Mouse (Mus musculus) cerebellum, adult 8-10 months (tissue): ENCODE measurements around the gene Tbc1d30.

Experiments
- DNase-seq: peaks from one replicate; pipeline ENCODE4 v3.0.0; 2022

Tbc1d30 gene

DNA sequence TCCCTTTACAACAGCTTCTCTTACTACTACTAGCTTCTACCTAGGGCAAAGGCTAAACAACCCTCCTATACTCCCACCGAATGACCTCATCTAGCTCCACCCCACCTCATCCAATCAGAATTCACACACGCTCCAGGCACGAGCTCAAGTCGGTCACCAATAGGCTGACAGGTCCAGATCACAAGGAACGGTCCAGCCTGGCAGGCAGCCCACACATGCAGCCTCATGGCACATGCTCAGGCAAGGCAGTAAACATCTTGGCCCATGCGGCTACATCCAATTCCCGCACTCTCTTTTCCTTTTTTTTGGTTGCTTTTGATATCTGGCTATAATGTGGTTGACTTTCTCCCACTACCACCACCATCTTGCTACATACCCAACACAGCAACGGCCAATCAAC, 88.9 kb downstream of the Tbc1d30 start:
- no peak for DNase-seq

DNA sequence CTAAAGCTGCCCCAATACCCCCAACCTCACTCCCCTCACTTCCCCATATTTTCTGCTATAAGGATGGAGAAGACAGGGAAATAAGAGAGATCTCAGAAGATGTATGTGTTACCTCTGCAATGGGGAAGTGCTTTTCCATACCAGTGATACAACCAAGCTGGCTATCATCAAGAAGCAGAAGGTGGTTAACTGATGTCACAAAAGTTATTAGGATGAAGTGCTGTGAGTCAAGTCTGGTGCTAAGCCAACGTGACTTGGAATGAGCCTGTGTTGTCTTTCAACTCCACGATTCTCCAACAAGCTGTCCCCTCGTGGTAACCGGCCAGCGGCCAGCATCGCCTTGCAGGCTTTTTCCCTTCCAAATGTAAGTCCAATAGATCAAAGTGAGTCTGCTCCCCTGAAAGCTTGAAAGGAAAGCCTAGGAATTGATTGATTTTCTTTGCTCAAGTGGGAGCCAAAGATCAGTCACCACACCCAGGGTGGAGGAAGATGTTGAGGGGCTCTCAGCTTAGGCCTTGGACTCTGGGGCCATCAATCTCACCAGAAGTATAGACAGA, 90.0 kb downstream of the Tbc1d30 start:
- no peak for DNase-seq

DNA sequence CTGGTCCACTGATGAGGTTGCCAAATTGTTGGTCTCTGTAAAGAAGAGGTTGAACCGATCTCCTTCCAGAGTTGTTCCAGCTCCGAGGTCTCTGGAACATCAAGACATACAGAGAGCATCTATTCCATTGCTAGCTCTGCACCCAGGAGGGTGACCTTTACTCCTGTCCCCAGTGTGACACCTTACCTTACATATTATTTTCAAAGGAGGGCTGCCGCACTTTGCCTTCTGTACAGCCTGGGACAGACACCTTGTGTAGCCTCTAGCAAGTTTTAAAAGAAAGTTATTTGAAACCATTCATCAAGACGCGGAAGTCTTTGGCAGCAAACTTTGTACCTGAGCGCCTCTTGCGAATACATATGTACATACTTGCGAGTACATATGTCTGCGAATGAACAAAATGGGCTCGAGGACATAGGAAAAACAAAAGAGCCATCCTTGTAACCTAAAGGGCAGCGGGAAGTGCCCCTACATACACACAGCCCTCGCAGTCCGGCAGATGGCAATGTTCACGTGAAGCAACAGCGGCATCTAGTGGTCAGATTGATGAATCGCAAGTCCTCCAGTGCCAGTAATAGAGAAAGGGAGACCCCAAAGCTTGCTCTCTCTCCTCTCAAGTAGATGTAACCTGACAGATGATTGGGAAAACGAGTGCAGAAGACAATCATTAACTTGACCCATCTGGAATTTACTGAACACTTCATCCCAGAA, 94.8 kb downstream of the Tbc1d30 start:
- peak; percentile 53 for DNase-seq

DNA sequence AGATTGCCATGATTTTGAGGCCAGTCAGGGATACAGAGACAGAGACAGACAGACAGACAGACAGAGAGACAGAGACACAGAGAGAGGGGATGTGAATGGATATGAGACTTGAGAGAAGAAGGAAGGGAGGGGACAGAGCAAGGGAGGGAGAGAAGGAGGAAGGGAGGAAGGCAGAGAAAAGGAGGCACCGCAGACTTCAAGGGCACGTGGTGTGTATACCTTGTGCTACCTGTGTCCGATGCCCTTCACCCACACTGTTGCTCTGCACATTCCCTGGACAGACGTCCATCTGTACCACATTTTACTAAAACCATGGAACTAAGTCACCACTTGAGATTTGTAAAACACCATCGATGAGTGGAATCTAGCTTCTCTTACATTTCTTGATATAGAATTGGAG, 95.6 kb downstream of the Tbc1d30 start:
- no peak for DNase-seq

DNA sequence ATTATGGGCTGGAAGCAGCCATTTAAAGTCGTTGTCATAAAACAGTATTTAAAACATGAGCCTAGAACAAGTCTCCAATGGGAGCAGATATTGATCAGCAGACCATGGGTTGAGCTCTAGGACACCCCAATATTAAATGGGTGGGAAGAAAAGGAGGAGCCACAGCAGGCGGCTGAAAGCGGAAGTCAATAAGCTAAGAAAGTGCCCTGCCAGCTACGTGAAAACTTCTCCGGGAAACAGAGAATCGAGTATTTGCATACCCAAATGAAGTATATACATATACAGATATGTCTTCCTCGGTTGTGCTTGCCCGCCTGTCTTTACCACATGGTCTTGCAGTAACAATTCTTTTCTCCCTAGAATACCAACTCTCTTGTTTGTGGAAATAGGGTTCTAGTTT, 96.7 kb downstream of the Tbc1d30 start:
- no peak for DNase-seq

DNA sequence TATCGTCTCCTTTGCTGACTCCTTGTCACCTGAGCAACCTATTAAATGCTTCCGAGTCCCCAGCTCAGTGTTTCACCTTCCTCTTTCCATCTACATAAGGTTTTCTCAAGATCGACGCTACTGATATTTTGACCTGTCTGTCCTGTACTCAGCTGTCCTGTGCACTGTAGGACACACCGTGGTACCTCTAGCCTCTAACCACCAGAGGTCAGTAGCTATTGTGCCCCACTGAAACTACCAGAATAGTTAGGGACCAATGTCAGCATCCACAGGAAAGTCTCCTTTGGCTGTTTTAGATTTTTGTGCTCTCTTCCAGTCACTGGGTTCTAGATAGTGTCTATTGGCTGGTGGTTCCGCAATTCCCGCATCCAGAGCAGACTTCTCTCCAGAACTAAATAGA, 98.3 kb downstream of the Tbc1d30 start:
- DNase-seq = no peak

DNA sequence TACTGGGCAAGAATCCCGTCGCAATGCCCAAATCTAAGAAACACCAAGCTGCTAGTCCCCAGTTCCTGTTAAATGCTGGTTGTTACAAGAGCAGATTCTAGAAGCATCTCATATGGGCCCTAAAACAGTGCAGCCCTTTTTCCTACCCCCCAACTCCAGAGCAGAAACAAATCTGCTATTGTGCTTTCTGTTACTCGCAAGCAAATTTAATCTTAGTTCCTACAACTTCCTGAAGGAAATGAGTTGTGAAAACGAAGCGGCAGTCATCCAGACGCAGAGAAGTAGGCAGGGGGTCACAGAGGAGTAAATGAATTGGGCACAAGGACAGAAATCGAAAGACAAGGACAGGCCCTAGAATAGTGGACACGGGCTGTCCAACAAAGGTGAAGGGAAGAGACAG, 99.9 kb downstream of the Tbc1d30 start:
- DNase-seq = no peak

DNA sequence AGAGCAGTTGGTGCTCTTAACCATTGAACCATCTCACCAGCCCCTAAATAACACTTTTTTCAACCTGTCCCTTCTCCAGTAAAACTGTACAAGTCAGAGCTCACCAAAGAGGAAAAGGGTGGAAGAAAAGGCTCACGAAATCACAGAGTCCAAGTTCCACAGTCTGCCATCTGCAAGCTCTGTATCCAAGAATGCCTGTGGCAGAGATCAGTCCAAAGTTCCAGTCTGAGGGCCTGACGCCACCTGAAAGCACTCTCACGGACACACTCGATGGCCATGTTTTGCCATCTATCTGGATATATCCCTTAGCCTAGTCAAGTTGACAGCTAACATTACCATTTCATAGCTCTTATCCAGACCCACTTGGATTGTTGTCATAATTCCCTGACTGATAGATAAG, 101.3 kb downstream of the Tbc1d30 start:
- no peak for DNase-seq

DNA sequence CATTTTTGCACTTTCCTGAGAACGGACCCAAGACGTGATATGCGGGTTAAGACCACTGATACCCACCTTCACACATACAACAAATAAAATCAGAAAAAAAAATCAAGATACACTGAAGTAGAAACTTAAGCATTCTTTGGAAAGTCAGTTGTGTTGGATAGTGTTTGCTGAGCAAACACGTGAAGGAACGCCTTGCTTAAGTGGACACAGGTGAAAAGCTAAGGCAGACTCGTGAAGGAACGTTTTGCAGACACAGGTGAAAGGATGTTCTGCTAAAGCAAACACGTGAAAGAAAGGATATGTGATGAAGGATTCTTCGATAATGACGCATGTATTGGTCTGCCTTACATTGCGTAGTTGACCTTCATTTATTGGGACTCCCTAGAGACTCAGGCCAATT, 103.5 kb downstream of the Tbc1d30 start:
- no peak for DNase-seq

DNA sequence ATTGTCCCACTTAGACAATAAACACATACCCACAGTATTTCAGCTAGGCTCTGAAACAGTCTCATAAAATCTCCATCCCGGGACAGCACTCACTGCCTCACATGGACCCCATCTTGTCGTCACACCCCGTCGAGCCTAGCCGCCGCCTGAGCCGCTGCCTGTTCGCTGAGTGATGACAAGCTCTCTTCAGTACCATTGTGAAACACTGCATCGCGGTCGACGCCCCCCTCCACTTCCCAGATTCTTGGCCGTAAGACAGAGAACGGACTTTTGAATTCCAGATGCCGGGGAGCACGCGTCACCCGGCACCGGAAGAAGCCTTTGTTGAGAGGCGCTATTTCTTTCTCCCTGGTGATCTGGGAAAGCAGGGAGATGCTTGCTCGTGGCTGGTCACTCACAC, 104.1 kb downstream of the Tbc1d30 start:
- DNase-seq = no peak

DNA sequence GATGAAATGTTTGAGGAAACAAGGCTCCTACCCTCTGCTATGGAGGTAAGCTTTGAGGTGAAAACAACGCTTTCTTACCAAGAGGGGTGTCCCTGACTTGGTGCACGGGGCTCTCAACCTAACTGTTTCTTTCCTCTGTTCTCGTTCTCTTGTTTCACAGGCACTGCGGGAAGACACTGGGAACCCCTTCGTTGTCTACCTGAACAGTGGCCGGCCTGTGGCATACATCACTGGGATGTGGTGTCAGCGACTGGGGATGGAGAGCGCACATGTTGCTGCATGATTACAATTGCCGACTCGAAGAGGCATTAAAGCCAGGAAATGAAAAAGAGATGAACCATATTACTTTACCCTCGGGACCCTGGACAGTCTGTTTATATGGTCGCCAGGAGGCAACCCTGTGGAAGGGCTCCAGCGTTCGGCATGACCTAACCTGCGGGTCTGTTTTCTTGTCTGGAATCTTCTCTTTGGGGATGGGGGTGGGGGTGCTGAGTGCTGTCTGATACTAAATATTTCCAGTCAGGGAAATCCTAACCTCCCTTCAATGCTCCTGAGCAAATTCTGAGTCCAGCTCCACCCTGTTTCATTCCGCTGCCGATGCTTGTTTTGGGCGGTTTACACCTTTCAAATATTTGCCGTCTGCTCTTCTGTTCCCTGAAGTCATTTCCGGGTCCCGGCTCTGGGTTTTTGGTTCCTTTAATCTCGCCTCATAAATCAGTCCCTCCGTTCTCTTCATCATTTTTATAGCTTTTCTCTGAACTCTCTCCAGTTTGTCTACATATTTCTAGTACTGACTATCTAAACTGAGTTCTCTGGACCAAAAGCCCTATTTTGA, 107.5 kb downstream of the Tbc1d30 start:
- no peak for DNase-seq

DNA sequence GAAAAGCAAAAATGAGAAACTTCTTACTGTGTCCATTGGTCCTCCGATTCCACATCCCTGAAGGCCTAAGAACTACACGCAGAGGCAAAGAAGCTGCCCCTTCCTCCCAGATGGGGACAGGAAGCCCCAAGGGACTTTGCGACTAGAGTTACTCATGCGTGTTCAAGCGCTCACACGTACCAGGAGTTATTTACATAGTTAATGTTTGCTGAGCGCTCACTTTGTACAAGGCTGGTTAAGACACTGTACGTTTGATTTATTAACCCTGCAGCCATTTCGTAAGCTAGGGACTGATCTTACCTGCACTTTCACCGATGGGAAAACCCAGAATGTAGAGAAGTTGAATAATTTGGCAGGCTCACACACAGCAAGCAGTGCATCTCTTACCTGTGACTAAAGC, 108.5 kb downstream of the Tbc1d30 start:
- DNase-seq = no peak

DNA sequence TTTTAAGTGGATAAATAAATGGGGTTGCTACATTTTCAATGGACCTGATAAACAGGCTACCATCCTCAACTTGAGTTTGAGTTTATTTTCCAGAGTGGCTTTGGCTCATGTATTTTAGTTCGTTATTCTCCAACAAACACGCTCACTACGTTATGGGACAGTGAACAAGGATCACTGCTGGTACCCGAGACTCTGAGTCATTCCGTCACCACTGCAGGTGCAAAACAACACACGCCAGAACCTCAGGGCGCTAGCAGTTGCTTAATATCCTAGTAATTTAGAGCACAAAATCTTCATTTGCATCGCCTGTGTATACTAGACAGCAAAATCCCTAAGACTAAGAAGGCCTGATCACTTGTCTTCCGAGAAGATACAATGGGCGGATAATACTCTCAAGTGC, 112.0 kb downstream of the Tbc1d30 start:
- no peak for DNase-seq

DNA sequence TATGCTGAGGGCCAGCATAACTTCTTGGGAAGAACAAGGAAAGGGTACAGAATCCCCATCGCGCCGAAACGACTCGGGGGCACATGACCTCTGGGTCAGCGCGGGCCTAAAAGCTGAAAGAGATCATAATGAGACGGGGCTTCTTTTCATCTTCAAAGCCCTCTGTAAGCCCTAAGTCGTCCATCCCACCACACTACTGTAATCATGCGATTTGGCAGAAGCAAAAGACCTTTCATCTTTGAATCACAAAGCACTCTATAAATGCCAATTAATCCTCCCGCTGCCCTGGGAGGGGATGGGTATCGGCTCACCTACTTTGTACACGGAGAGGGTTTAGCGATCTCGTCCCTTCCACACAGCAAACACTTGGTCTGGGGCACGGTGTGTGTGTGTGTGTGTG, 112.5 kb downstream of the Tbc1d30 start:
- no peak for DNase-seq

DNA sequence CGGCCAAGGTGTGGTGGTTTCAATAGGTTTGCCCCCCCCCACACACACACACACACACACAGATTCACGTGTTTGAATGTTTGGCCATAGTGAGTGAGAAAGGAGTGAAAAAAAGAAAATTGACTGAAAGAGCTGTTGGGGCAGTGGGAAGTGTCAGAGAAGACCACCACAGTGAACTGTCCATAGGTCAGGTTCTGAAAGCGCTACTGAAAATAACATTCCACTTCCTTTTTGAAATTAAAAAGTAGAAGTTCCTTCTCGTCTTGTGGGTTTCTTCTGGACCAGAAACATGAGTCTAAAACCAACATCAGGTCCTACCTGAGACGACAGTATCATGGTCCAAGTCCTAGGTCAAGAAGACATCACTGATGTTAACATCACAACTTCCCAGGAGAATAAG, 113.7 kb downstream of the Tbc1d30 start:
- no peak for DNase-seq

DNA sequence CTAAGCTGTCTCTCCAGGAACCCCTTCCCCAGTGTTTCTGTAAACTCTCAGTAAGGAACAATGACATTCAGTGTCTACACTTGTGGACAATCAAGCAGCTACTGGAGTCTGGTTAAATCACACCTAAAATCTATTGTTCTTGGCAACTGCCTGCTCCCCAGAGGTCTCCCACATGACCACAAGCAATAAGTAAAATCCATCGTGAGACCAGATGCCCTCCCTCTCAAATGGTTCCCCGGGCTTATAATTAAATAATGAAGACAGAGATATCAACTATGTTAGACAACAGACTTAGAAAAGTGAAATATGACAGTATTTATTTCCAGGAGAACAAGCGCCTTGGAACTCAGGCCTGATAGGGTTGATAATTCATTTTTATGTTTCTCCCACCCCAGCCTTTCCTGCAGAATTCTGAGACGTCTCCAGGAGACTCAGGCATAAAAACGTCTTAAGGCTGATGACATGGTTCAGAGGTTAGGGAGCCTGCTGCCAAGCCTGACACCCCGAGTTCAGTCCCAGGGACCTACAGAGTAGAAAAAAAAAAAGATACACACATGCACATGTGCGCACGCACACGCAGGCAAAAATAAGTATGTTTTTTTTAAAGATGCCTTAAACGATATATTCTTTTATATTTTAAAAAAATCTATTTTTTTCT, 115.8 kb downstream of the Tbc1d30 start:
- no peak for DNase-seq

DNA sequence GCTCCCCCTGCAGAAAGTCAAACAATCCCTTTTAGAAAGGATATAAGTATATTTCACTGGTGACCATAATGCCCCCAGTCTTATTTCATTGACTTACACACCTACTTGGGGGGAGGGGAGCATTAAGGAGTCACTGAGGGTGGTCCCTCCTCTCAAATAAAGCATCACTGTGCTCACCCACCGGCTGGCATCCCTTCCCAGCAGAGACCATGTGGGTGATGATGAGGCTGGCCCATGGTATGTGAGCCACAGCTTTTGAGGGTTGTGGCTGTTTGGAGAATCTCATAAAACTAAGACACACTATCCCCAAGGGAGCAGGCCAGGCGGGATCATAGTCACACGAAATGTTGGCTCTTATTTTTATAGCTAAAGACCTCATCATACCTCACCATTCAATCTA, 116.6 kb downstream of the Tbc1d30 start:
- no peak for DNase-seq

DNA sequence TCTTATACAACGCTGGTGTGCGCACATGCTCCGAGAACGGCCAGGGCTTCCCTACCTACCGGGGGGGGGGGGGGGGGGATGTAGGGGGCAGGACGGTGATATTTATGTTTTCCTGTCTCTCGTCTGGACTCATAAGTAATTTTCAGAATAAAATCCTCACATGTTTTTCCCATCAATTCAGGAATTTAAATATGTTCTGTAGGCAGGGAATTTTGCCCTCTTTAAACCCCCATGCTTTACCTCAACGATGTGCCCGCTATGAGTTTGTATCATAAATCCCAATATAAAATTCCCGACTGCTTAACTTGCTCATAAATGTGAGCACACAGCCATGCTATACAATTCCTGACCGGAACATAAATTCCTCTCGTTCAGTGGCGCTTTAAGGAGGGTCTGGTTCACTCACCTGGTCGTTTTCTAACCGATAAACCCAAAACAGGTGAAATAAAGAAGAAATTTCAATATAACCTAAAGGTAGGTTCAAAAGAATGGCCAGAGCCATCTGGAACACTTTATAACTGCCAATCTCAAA, 122.6 kb downstream of the Tbc1d30 start:
- no peak for DNase-seq

DNA sequence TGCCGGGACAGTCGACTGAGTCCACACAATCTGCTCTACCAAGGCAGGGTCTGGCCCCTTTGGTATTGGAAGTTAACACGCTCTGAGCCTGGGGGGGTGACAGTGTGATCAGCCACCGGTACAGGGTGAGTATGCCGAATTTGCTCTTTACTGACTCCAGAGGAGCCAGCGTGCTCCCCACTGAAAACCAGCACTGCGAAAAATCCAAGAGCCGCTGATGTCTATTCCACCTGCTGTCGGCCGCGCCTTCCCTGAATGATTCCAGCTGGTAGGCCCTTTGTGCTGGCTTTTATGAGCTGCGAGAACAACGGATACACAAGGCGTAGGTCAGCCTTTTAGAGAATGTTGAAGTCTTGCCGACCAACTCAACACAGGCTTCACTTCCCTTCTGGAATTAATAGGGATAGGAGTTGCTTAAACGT, 123.1 kb downstream of the Tbc1d30 start:
- DNase-seq = no peak

DNA sequence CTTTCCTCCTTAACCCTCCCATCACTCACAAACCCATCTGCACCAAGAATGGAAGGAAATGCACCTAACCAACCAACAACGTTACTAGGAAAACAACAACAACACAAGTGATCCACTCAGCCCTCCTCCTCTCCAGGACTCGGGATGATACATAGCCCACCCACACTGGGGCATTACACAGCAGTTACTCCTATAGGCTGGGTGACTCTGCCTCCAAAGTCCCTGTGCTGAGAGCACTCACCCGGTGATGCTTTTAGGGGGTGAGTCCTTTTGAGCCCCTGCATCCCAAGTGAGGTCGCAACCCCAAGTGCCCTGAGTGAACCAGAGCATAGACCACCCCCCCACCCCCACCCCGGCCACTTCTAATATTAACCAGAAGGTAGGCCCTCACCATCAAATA, 123.7 kb downstream of the Tbc1d30 start:
- DNase-seq = no peak

DNA sequence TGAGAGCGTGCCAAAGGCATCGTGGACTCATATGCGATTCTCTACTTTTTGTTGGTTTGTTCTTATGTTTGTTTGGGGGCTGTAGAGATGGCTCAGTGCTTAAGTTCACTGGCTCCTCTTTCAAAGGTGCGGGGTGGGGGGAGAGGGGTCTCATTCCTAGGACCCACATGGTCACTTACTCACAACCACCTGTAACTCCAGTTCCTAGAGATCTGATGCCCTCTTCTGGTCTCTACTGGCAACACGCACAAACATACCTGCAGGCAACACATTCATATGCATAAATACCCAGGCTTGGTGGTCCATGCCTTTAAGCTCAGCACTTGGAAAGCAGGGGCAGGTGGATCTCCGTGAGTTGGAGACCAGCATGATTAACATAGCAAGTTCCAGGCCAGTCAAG, 125.4 kb downstream of the Tbc1d30 start:
- DNase-seq = no peak

DNA sequence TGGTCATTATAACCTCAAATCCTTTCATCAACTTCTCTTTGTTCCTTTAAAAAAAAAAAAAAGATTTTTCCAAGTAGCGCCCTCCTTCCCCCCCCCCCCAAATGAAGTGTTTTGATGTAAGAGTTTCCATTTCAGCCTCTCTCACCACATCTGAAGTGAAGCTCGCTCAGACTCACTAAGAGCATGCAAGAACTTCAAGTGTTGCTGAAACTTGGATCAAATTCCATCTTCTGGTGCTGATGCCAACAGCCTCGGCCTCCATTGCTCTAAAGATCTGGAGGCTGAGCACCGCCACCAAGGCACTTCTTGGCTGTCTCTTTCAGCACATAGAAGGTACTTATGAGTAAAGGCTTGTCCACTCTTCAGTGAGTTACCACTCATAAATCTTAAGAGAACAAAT, 128.2 kb downstream of the Tbc1d30 start:
- DNase-seq = no peak

DNA sequence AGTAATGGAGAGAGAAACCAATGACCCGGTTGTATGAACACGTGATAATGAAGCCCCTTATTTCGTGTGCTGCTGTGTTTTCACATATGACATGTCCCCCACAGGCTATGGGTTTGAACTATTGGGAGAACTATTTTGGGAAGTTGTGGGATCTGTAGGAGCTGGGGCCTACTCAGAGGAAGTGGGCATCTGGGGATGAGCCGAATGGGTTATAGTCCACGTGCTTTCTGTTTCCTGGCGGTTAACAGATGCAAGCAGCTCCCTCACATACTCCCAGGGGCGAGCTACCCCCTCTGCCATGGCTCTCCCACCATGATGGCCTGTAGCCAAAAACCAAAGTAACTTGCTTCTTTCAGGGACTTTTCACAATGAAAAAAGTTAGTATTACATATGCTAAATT, 132.5 kb downstream of the Tbc1d30 start:
- DNase-seq = no peak

DNA sequence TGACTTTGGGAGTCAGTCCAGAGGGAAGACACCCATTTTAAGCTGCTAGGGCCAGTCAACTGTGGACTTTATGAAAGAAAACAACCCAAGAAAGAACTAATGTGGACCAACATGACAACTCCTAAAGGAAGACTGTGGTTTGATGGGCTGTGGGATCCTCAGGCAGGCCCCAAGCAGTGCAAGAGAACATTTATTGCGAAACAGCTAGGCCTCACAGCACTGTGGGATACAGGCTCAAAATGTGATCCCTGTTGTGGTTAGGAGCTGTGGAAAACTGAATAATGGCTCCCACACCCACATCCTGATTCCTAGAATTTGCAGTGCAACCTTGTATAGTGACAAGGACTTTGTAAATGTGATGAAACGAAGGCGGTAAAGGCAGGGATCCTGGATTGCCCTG, 134.3 kb downstream of the Tbc1d30 start:
- DNase-seq = no peak
